In the genomic region with DNA sequence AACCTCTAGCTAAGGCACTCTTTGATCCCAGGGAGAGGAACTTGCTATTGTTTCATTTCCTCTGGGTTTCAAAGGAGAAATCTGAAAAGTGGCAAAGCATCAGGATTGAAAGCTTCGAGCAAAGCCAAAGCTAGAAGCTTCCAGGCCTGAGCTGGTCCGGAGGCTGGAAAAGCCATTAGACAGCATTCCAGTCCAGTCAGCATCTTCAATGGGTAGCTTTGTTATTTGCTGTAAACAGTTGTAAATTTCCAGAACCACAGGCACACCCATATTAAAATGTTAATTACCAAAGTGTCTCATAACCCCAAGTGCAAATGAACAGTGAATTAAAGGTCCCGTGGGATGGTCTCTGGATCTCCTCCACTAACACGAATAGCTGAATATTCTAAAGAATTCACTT, we compare ENCODE assay signal across 8 mouse cellular contexts. TPM values are rescaled to one million over a fixed set of nuclear protein-coding genes. Genes with fewer than 3 reads are reported as not detected.
DNase-seq lines count a peak whose midpoint lies in the region; ATAC-seq and TF ChIP-seq lines count a peak whose summit lies in the region.

No protein-coding gene starts in this region.

- H3K4me1 ChIP-seq in kidney, postnatal 0 days (replicated peaks; ENCODE audit: insufficient read depth, low read length), result peaks cover 40% of the 10 kb centered on the region
- peaks cover 44% of the 10 kb centered on the region for H3K4me1 ChIP-seq in kidney, embryonic 14.5 days (ENCODE audit: control insufficient read depth, insufficient read depth, low read length)
- peaks cover 81% of the 10 kb centered on the region for H3K4me1 ChIP-seq in bone marrow macrophage, adult 2 months (ENCODE audit: control insufficient read depth, insufficient read depth, low read length)
- H3K4me1 ChIP-seq in hindbrain, embryonic 10.5 days (replicated peaks), result peaks cover 55% of the 10 kb centered on the region
- H3K4me1 ChIP-seq in midbrain, embryonic 15.5 days, result peaks cover 62% of the 10 kb centered on the region

- H3K4me2 ChIP-seq in kidney, postnatal 0 days (ENCODE audit: low read length), result no peak overlapping the region
- no peak overlapping the region for H3K4me2 ChIP-seq in kidney, embryonic 14.5 days (replicated peaks; ENCODE audit: low read depth, low read length)
- H3K4me2 ChIP-seq in midbrain, embryonic 15.5 days, result no peak overlapping the region

- peak; percentile 65 for DNase-seq in kidney, postnatal 0 days (ENCODE audit: low spot score)
- no peak for DNase-seq in hindbrain, embryonic 10.5 days (ENCODE audit: low spot score)
- DNase-seq in cerebellum, adult 11-12 months, result no peak
- no peak for DNase-seq in T-cell, adult 2 months (ENCODE audit: low spot score)
- DNase-seq in adrenal gland, postnatal 10 days, result no peak

- ATAC-seq in kidney, postnatal 0 days (replicated peaks; ENCODE audit: low FRiP score, low read depth), result no peak
- ATAC-seq in kidney, embryonic 14.5 days (ENCODE audit: low FRiP score, low TSS enrichment), result no peak
- ATAC-seq in midbrain, embryonic 15.5 days (replicated peaks), result no peak

- no peak overlapping the region for H3K9ac ChIP-seq in kidney, postnatal 0 days (ENCODE audit: low read depth, low read length)
- H3K9ac ChIP-seq in kidney, embryonic 14.5 days (ENCODE audit: low read depth, low read length), result no peak overlapping the region
- H3K9ac ChIP-seq in midbrain, embryonic 15.5 days, result no peak overlapping the region

- H3K9me3 ChIP-seq in kidney, postnatal 0 days (replicated peaks; ENCODE audit: low read length), result no peaks in the 10 kb centered on the region
- no peaks in the 10 kb centered on the region for H3K9me3 ChIP-seq in kidney, embryonic 14.5 days (ENCODE audit: control insufficient read depth, low read length)
- no peaks in the 10 kb centered on the region for H3K9me3 ChIP-seq in hindbrain, embryonic 10.5 days
- H3K9me3 ChIP-seq in midbrain, embryonic 15.5 days, result no peaks in the 10 kb centered on the region

- H3K27ac ChIP-seq in kidney, postnatal 0 days, result peak overlapping the region; percentile 72
- H3K27ac ChIP-seq in kidney, embryonic 14.5 days (ENCODE audit: low read depth, low read length), result no peak overlapping the region
- H3K27ac ChIP-seq in bone marrow macrophage, adult 2 months (ENCODE audit: insufficient read depth, low read depth, low read length), result peak overlapping the region; percentile 19; the same call in 1 of the 2 replicates
- peak overlapping the region; percentile 87 for H3K27ac ChIP-seq in hindbrain, embryonic 10.5 days
- 0 out of 2 replicates have a peak overlapping the region, but pooled peaks have one; percentile 68 for H3K27ac ChIP-seq in midbrain, embryonic 15.5 days

- no peak for TF ChIP-seq POLR2A in bone marrow macrophage, adult 2 months (IDR thresholded peaks at IDR 0.05; ENCODE audit: borderline replicate concordance, low read depth, low read length)

- TF ChIP-seq CTCF in kidney, postnatal 0 days (IDR thresholded peaks at IDR 0.05; ENCODE audit: low read depth), result no peak
- TF ChIP-seq CTCF in bone marrow macrophage, adult 2 months (IDR thresholded peaks at IDR 0.05; ENCODE audit: low read depth, low read length), result no peak

- no peaks in the 10 kb centered on the region for H3K36me3 ChIP-seq in kidney, postnatal 0 days (ENCODE audit: insufficient read depth, low read length)
- peaks cover 22% of the 10 kb centered on the region for H3K36me3 ChIP-seq in kidney, embryonic 14.5 days (ENCODE audit: control insufficient read depth, insufficient read depth, low read length)
- peaks cover 47% of the 10 kb centered on the region for H3K36me3 ChIP-seq in hindbrain, embryonic 10.5 days
- no peaks in the 10 kb centered on the region for H3K36me3 ChIP-seq in midbrain, embryonic 15.5 days (replicated peaks)

- 42% methylated on average over 4 of the region's 4 CpGs for WGBS in kidney, postnatal 0 days
- WGBS in kidney, embryonic 14.5 days, result 67% methylated on average over 4 of the region's 4 CpGs
- 71% methylated on average over 4 of the region's 4 CpGs for WGBS in hindbrain, embryonic 10.5 days
- WGBS in midbrain, embryonic 15.5 days, result 38% methylated on average over 4 of the region's 4 CpGs

- no peaks in the 10 kb centered on the region for H3K27me3 ChIP-seq in kidney, postnatal 0 days (ENCODE audit: insufficient read depth, low read length)
- H3K27me3 ChIP-seq in kidney, embryonic 14.5 days (ENCODE audit: control insufficient read depth, insufficient read depth, low read length), result no peaks in the 10 kb centered on the region
- no peaks in the 10 kb centered on the region for H3K27me3 ChIP-seq in hindbrain, embryonic 10.5 days (ENCODE audit: insufficient read depth, poor library complexity, severe bottlenecking)
- H3K27me3 ChIP-seq in midbrain, embryonic 15.5 days (replicated peaks), result no peaks in the 10 kb centered on the region

- H3K4me3 ChIP-seq in kidney, postnatal 0 days (replicated peaks; ENCODE audit: low read depth, low read length), result no peak overlapping the region
- H3K4me3 ChIP-seq in kidney, embryonic 14.5 days (ENCODE audit: low read length), result no peak overlapping the region
- H3K4me3 ChIP-seq in bone marrow macrophage, adult 2 months (ENCODE audit: insufficient read depth, low read length), result no peak overlapping the region
- H3K4me3 ChIP-seq in hindbrain, embryonic 10.5 days, result no peak overlapping the region
- H3K4me3 ChIP-seq in midbrain, embryonic 15.5 days, result no peak overlapping the region

RNA-seq across cellular contexts. Expression of gene Kmt2e, which starts 21.2 kb away (rescaled TPM):
- polyA plus RNA-seq in kidney, postnatal 0 days (2015; fragmentation: Nextera tagmentation; extraction: Ambion mirVana), result 76.8 and 85.9 TPM in 2 replicates
- polyA plus RNA-seq in kidney, embryonic 14.5 days (2014; fragmentation: Nextera tagmentation; extraction: Ambion mirVana), result 76.5 and 81.6 TPM in 2 replicates
- polyA plus RNA-seq in bone marrow macrophage, adult 2 months (2012; ENCODE audit: insufficient read depth, insufficient read length, missing spikeins), result 60.7 and 70.5 TPM in 2 replicates
- 92.9 and 96.0 TPM in 2 replicates for polyA plus RNA-seq in hindbrain, embryonic 10.5 days (2016; fragmentation: Nextera tagmentation; extraction: Ambion mirVana)
- 181 and 182 TPM in 2 replicates for polyA plus RNA-seq in midbrain, embryonic 15.5 days (2015; fragmentation: Nextera tagmentation; extraction: Ambion mirVana)
- total RNA-seq in adrenal gland, postnatal 10 days (2021), result 10 to 100 TPM; 60.4 to 77.0 TPM
